Mouse (Mus musculus): ENCODE data around the gene Snx19.

Gene Snx19

GRCm38 (mm10) chr9:30485161-30485560 lies 58.3 kb downstream of the Snx19 start:
- DNase-seq = no peak

GRCm38 (mm10) chr9:30488384-30488783 lies 61.5 kb downstream of the Snx19 start:
- DNase-seq = no peak

- DNase-seq = peak; percentile 26
Observed at GRCm38 (mm10) chr9:30494446-30494845, 67.5 kb downstream of the Snx19 start.

- DNase-seq = no peak
Observed at GRCm38 (mm10) chr9:30508966-30509365, 82.1 kb downstream of the Snx19 start.

- DNase-seq = no peak
Observed at GRCm38 (mm10) chr9:30515953-30516352, 89.0 kb downstream of the Snx19 start.

Data from lung, postnatal 10 days (tissue).